Mouse (Mus musculus) ovary, postnatal 14 days (tissue): Measurements from ENCODE around the gene Zbtb3.

Source experiments
- DNase-seq: peaks from one replicate; pipeline ENCODE4 v3.0.0; 2022; ENCODE audit warnings: low spot score

Gene Zbtb3

GRCm38 (mm10) chr19:8802130-8802821 lies at the start of gene Zbtb3:
TSS of gene Zbtb3 (plus strand) at chr19:8802555.
- peak; percentile 78 for DNase-seq

- DNase-seq = no peak
Measured at GRCm38 (mm10) chr19:8755652-8756051, 46.7 kb upstream of the Zbtb3 start.

DNA sequence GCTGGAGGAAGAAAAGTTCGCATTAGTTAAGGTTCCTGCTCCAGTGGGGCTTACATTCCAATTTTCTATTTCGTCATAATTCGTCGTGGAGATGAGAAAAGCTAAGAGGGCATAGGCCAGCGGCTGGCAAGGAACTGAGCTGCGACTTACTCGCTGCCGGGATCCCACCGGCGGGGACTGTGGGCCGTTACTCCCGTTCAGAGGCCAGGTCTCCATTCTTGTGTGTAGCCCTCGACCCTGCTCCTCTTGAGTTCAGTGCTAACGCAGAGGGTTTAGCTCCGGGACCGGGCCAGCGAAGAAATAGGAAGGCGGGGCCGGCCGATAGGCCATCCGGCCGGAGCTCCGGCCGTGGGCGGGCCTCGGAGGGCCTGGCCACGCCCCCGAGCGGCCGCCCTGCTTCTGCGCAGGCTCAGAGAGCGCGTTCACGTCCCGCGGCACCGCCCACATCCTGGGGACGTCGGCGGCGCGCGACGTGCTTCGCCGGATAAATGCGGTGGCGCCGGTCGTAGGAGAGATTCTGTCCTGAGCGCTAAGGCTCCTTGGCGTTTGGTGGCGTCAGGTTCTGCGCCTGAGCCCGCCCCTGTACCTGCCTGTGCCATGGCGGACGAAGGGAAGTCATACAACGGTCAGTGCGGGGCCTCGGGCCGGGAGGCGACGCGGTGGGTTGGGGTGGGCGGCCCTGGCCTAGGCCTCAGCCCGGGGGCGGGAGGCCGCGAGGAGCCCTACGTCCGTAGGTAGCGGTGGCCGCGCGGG lies 45.5 kb upstream of the Zbtb3 start, which contains the start of gene Nxf1:
Gene Nxf1, plus strand, starts transcription at position 439 of the 753 bp plus-strand sequence.
- peak; percentile 89 for DNase-seq

GRCm38 (mm10) chr19:8757471-8757998 lies 44.8 kb upstream of the Zbtb3 start:
- no peak for DNase-seq

- no peak for DNase-seq
Measured at GRCm38 (mm10) chr19:8758899-8759298, 43.5 kb upstream of the Zbtb3 start.

GRCm38 (mm10) chr19:8760757-8761156 lies 41.6 kb upstream of the Zbtb3 start:
- DNase-seq = no peak

- no peak for DNase-seq
Measured at GRCm38 (mm10) chr19:8763276-8763675, 39.1 kb upstream of the Zbtb3 start.

- DNase-seq = no peak
Measured at GRCm38 (mm10) chr19:8765562-8765961, 36.8 kb upstream of the Zbtb3 start.

DNA sequence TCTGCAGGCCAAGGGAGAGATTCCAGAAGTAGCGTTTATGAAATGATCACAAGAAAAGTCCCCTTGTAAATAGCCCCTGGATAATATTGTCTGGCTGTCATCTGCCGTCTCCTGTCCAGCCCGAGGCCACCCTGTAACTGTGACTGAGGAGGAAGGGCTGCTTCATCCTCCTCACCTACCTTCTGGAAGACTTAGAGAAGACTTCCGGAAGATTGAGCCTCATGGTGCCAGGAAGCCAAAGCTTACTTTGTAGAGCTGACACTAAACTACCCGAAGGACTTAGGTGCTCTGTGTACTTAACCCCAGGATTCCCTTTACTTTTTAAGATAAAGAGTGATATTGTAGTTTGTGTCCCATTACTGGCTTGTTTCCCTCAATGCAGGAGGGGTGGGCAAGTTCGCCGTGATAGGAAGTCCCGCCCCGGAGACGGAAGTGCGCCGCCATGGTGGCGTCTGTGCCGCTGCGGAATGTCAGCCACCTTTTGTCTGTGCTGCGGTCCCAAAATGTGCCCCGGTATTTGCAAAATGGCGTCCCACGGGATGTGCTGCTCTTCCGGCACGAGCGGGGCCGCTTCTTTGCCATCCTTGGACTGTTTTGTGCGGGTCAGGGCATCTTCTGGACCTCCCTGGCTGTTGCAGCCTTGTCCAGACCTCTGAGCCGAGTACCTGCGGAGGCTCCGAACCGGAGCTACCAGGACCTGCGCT lies 31.6 kb upstream of the Zbtb3 start, which contains the start of gene Tmem223:
Gene Tmem223, plus strand, starts transcription at position 430 of the 704 bp plus-strand sequence.
- DNase-seq = peak; percentile 68

- no peak for DNase-seq
Measured at GRCm38 (mm10) chr19:8772996-8773395, 29.4 kb upstream of the Zbtb3 start.

- no peak for DNase-seq
Measured at GRCm38 (mm10) chr19:8773409-8773808, 28.9 kb upstream of the Zbtb3 start.

DNA sequence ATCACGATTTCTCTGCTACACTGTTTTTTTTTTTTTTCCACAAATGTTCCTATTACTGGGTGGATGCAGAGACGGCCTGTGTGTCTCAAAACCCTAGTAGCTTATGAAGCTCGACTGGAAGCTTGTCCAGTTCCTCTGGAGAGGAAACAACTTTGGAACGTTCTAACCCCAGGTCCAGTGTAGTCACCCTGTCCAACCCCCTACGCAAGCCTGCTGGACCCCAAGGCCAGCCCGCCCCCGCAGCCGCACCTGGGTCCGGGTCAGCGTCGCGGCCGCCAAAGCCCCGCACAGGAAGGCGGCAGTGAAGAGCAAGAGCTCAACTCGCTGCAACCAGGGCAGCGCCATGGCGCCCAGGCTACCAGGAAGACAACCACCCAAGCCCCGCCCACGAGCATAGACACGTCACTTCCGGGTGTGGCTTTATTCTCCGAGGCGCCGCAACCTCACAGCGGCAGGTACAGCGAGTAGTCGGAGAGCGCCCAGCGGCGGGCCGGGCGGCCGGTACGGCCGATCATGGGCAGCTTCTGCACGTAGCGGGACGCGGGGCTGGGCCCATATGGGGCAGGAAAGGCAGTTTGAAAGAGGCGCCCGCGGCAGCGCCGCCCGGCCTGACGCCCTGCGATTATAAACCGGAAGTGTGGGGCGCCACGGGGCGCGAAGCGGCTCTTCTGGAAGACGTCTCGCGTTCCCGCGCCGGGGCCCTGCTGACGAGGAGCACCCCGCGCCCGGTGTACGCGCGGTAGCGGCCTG lies 28.1 kb upstream of the Zbtb3 start, which contains the start of gene Tmem179b:
Gene Tmem179b, minus strand, starts transcription at position 382 of the 750 bp plus-strand sequence.
- peak; percentile 97 for DNase-seq

DNA sequence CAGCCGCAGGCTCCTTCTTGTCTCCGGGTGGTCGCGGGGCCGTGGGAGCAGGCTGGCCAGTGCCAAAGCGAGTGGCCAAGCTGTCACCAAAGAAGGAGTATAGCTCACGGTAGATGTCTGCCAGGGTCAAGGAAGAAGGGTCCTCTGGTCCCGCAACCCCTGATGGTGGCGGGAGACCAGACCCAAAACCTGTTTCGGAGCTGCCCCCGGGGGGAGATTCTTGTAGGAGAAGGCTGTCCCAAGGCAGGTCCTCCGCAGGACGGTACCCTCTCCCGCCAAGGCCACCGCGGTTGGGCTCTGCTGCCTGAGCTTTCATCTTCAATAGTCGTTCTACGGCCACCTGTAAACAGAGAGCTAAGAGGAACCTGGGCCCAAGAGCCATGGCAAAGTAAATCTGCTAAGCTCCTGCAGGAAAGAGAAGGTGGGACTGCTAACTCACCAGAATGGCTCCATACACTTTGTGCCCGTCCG lies 27.4 kb upstream of the Zbtb3 start:
- no peak for DNase-seq

DNA sequence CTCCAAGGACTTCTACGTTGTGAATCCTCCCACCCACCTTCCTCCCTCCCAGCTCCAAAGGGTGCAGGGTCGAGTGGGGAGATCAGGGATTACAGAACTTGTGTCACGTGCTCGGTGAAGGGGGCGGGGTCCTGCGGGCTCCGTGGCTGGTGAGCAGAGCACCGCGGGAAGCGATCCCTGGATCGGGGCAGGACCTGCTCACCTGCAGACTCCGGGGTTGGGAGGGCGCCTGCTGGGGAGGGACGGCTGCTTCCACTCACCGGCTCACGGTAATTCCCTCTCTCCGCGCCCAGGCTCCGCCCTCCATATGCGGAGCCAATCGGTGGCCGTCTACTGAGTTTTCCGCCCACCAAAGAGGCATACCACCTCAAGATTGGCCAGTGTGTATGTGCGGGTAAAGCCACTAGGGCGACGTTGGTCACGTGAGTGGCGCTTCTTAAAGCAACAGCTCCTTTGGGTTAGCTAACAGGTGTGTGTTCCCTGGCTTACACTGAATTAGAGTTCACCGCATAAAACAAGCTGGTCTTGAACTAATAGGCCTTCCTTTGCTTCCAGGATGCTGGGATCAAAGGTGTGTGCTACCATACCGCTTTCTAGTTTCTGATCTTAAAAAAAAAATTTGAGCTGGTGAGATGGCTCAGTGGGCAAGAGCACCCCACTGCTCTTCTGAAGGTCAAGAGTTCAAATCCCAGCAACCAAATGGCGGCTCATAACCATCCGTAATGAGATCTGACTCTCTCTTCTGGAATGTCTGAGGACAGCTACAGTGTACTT lies 16.2 kb upstream of the Zbtb3 start, which contains the start of gene Taf6l:
Gene Taf6l, minus strand, starts transcription at position 410 of the 774 bp plus-strand sequence.
- peak; percentile 77 for DNase-seq

DNA sequence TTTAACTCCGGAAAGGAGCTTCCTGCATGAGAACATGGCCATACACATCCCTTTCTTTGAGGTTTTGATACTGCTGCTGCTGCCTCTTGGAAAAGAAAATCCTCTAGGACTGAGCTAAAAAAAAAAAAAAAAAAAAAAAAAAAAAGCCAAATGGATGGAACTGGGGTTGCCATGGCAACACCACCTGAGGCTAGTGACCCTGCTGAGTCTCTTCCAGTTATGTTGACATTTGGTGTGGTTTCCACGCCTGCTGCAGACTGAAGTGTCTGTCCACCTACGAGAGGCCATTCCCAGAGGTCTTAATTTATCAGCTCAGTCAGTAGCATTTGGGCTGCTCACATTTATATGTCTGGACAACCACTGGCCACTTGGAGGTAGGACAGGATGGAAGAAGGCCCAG lies 13.8 kb upstream of the Zbtb3 start:
- no peak for DNase-seq

DNA sequence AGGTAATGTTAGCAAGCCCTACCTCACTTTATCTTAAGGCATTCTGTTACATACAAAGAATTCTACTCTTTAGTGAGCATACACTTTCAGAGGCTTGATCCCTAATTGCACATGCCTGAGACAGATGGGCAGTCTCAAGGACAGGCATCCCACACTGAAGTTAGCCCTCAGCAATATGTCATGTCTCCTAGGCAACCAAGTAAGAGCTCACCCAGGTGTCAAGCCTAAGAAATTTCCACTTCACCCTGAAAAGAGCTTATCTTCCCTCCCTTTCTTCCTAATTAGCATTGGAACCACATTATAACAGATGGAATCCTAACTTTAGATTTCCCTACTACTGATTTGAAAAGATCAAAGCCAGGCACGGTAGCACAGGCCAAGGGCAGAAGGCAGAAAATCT lies 13.2 kb upstream of the Zbtb3 start:
- DNase-seq = no peak

DNA sequence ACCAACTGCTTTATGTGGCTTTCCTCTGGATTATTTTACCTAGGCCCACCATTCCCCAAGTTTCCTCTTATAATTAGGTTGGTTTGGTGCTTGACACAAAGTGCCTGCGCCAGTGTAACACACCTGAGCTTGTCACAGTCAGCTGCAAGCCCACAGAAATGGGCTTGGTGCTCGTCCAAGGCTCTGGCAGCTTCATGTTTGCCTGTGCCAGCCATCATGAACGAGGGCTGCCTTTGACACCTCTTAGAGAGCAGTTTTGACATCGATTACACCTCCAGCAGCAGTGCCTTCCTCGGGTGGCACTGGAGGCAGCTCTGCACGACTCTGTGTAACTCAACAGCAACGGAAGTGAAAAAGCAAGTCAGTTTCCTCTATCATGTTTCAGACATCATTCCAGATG lies 12.2 kb upstream of the Zbtb3 start:
- DNase-seq = no peak

- DNase-seq = peak; percentile 78
Measured at GRCm38 (mm10) chr19:8798264-8798946, 4.0 kb upstream of the Zbtb3 start, which contains the start of gene Polr2g. TSS of gene Polr2g (minus strand) at chr19:8798577.

DNA sequence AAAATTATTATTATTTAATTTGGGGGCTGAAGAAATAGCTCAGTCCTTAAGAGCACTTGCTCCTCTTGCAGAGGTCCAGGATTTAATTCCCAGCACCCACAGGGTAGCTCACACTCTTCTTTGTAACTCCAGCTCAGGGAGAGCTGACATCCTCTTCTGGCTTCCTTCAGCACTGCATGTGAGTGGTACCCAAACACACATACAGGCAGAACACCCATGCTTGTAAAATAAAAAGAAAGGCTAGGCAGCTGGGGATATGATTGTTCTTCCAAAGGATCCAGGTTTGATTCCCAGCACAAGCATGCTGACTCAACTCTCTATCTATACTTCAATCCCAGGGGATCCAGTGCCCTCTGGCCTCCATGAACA lies 3.4 kb upstream of the Zbtb3 start:
- DNase-seq = no peak

DNA sequence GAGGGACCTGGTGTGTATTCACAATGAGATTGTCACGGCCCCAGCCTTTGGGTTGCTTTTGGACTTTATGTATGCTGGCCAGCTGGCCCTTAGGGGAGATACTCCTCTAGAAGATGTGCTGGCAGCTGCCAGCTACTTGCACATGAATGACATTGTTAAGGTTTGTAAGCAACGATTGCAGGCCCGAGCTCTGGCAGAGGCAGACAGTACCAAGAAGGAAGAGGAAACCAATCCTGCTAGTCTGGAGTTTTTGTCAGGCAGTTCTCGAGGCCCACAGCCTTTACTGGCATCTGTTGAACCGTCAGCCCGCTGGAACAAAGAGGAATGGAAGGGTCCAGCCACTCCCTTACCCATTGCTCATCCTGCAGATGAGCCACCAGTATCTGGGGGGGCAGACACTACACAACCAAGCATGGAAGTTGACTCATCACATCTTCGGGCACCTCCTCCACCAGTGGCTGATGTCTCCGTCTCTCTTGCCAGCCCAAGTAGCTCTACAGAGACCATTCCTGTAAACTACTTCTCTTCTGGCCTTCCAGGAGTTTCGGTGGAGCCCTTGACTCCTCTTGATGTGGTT lies 937 bp downstream of the Zbtb3 start:
- no peak for DNase-seq
